Mouse (Mus musculus) cortical plate, adult 2 months (tissue): Measurements from ENCODE around the gene Tbc1d22a.

Source experiments
- CTCF ChIP-seq: fragments of 200-500 bp; IDR thresholded peaks from 2 replicates; pipeline ENCODE4 v1.5.1; 2011; ENCODE audit warnings: mild to moderate bottlenecking, control low read depth, low read length; ENCODE audit not compliant: insufficient read depth; ENCODE audit errors: extremely low read depth
- POLR2A ChIP-seq: fragments of 200-500 bp; IDR thresholded peaks from 2 replicates; pipeline ENCODE4 v1.6.1; 2011; ENCODE audit warnings: mild to moderate bottlenecking, low read length, control low read depth; ENCODE audit not compliant: insufficient read depth; ENCODE audit errors: extremely low read depth

GRCm38 (mm10) chr15:86437346-86437745 lies 223.1 kb downstream of the Tbc1d22a start:
- TF ChIP-seq CTCF (no peak), POLR2A (no peak)
